Mouse (Mus musculus): Measurements from ENCODE around the gene Efemp2. TPM values are rescaled to one million over a fixed set of nuclear protein-coding genes. Genes with fewer than 3 reads are reported as not detected.

Efemp2 gene
- polyA plus RNA-seq, 1 experiment = 58.5 TPM

DNA sequence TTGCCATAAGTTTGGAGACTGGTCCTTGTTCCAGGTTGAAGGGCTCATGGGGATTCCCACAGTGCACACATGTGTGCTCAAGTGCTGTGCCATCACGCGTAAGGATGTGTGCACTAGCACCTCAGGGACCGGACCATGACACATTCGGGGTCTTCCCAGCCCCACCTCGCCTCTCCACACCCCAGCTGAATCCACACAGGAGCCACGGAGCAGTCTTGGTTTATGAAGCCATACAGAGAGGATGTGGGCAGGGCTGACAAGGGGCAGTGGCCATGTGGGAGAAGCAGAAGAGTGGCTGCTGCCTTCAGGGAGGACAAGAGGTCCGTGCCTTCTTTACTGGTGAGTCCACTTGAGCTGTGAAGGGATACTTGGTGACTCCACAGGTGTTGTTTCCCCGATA lies 8.7 kb upstream of the Efemp2 start:
- TF ChIP-seq CTCF (IDR thresholded peaks at IDR 0.05; ENCODE audit: borderline replicate concordance, extremely low read depth, insufficient read depth, insufficient read length) (no peak), POLR2A (IDR thresholded peaks at IDR 0.05; ENCODE audit: borderline replicate concordance, extremely low read depth, insufficient read depth, insufficient read length, poor library complexity, severe bottlenecking) (no peak)
- DNase-seq (ENCODE audit: low read depth) = no peak

DNA sequence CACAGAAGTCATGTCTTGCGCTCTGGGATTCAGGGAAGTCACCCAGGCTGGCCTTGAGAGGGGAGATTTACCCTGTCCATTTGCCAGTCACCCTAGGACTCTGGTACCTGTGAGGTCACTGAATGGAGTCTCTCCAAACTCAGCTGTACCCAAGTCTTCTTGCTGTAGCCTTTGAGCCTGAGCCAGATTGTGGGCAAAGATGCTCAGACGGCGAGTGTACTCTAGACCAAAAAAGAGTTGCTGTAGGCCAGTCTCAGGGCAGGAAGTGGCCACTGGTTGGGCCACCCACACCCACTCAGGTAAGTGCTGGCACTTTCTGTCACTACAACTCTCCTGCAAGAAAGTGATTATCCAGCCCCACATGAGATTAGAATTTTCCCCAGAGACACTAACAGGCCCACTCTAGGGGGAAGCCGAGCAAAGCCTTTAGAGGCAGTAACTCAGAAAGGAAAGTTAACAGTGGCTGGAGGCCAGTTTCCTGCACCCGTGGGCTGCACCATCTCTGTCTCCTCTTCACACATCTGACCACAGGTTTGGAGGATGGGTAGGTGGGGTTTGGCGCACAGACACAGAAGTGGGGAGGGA lies 6.7 kb upstream of the Efemp2 start:
- TF ChIP-seq POLR2A (IDR thresholded peaks at IDR 0.05; ENCODE audit: borderline replicate concordance, extremely low read depth, insufficient read depth, insufficient read length, poor library complexity, severe bottlenecking) (no peak), CTCF (IDR thresholded peaks at IDR 0.05; ENCODE audit: borderline replicate concordance, extremely low read depth, insufficient read depth, insufficient read length) (no peak)
- no peak for DNase-seq (ENCODE audit: low read depth)

DNA sequence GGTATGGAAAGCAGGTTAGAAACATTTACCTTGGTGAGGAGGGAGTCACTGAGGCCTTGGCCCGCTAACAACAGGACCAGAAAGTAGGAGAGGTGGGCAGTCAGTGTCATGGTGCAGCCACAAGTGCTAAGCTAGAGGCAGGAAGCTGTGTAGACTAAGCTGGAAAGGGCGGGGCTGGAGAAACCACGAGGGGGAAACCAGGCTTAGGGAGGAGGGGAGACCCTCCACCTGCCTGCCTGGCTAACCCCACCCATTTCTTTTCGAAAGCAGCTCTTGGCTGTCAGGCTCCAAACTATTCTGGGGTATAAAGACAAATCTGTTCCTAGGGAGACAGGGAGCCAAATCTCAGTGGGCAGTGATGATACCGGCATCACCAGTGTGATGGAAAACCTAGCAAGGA lies 5.4 kb upstream of the Efemp2 start, which contains the start of gene Ctsw:
Gene Ctsw (minus strand): TSS at position 134 of the 400 bp plus-strand sequence.
- no peak for TF ChIP-seq POLR2A (IDR thresholded peaks at IDR 0.05; ENCODE audit: borderline replicate concordance, extremely low read depth, insufficient read depth, insufficient read length, poor library complexity, severe bottlenecking)
- no peak for TF ChIP-seq CTCF (IDR thresholded peaks at IDR 0.05; ENCODE audit: borderline replicate concordance, extremely low read depth, insufficient read depth, insufficient read length)
- DNase-seq (ENCODE audit: low read depth) = no peak

DNA sequence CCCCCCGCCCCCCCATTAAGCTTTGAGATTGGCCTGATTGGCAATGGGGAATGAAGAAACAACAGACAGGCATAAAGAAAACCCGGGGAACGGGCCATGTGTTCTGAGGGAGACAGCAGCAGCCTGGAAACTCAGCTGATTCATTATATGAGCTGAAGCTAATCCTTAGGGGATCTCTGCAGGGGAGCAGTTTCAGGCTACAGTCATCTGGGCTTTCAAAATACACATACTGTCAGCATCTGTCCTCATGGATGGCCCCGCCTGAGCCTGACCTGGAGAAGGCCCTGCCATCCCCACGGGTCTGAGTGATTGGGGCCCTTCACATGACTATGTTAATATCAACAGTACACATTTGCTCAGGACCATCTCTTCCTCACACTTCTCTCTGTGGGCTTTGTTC lies 1.9 kb upstream of the Efemp2 start:
- DNase-seq (ENCODE audit: low read depth) = no peak
- TF ChIP-seq CTCF (IDR thresholded peaks at IDR 0.05; ENCODE audit: borderline replicate concordance, extremely low read depth, insufficient read depth, insufficient read length) (no peak), POLR2A (IDR thresholded peaks at IDR 0.05; ENCODE audit: borderline replicate concordance, extremely low read depth, insufficient read depth, insufficient read length, poor library complexity, severe bottlenecking) (no peak)

DNA sequence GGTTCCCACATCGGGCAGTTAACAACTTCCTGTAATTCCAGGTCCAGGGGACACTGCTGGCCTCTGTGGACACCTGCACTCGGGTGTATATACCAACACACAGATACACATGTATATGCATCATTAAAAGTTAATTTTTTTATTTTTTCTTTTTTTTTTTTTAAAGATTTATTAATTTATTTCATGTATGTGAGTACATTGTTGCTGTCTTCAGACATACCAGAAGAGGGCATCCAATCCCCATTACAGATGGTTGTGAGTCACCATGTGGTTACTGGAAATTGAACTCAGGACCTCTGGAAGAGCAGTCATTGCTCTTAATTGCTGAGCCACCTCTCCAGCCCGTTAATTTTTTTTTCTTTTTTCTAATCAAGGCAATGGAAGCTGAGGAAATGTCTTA lies 897 bp upstream of the Efemp2 start:
- no peak for DNase-seq (ENCODE audit: low read depth)
- TF ChIP-seq CTCF (IDR thresholded peaks at IDR 0.05; ENCODE audit: borderline replicate concordance, extremely low read depth, insufficient read depth, insufficient read length) (no peak), POLR2A (IDR thresholded peaks at IDR 0.05; ENCODE audit: borderline replicate concordance, extremely low read depth, insufficient read depth, insufficient read length, poor library complexity, severe bottlenecking) (no peak)

DNA sequence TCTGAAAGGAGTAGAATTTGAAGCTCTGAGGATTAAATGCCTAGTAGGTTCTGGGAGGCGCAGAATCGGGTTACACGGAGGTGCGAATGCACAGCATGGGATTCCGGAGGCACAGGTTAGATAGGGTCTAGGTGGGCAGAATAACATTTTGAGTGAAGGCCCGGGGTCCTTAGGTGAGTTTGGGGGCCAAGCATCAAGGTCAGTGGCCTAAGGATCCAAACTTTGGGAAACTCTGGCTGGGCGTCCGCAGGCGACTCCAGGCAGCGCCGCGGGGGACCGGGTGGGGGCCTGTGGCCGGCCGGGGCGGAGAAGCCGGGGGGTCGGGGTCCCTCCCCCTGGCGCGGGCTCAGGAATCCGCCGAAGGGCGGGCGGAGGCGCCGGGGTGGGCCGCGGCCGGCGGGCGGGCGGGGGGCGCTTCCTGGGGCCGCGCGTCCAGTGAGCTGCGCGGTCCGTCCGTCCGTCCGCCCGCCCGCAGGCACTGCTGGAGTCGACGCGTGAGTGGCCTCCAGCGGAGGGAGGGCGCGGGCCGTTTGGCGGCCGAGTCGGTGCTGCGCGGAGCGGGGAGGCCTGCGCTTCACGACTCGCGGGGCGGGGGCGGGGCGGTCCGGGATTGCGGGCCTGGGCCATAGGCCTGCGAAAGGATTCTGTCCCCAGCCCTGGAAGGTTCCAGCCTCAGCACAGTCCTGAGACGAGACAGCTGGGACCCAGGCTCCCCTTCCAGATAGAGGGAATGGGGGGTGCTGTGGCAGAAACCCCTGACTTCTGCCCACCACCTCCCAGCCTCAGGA lies 721 bp downstream of the Efemp2 start:
- peak; percentile 50 for DNase-seq (ENCODE audit: low read depth)
- TF ChIP-seq POLR2A (IDR thresholded peaks at IDR 0.05; ENCODE audit: borderline replicate concordance, extremely low read depth, insufficient read depth, insufficient read length, poor library complexity, severe bottlenecking) (no peak), CTCF (IDR thresholded peaks at IDR 0.05; ENCODE audit: borderline replicate concordance, extremely low read depth, insufficient read depth, insufficient read length) (no peak)

DNA sequence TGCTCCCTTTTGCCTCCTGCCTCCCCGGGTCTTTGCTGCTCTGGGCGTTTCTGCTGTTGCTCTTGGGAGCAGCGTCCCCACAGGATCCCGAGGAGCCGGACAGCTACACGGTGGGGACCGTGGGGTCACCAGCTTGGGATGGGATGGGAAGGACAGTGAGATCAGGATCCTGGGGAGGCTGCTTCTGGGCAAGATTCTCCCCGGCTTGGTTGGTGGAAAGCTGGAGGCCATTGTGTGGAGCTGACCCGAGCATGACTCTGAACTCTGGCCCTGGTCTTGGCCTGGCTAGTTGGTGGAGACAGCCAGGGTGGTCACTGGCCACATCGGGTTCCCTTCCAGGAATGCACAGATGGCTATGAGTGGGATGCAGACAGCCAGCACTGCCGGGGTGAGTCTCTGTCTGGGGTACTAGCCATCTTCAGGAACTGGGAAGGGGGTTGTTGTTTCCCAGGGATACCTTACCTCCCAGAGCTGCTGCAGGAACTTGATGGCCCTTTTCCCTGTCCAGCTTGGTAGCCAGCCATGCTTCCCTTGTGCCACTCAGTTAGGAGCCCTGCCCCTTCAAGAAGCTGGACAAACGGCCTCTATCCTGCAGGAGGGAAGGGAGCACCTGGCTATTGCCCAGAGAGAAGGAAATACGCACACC lies 1.4 kb downstream of the Efemp2 start:
- no peak for TF ChIP-seq CTCF (IDR thresholded peaks at IDR 0.05; ENCODE audit: borderline replicate concordance, extremely low read depth, insufficient read depth, insufficient read length)
- no peak for TF ChIP-seq POLR2A (IDR thresholded peaks at IDR 0.05; ENCODE audit: borderline replicate concordance, extremely low read depth, insufficient read depth, insufficient read length, poor library complexity, severe bottlenecking)
- DNase-seq (ENCODE audit: low read depth) = no peak

DNA sequence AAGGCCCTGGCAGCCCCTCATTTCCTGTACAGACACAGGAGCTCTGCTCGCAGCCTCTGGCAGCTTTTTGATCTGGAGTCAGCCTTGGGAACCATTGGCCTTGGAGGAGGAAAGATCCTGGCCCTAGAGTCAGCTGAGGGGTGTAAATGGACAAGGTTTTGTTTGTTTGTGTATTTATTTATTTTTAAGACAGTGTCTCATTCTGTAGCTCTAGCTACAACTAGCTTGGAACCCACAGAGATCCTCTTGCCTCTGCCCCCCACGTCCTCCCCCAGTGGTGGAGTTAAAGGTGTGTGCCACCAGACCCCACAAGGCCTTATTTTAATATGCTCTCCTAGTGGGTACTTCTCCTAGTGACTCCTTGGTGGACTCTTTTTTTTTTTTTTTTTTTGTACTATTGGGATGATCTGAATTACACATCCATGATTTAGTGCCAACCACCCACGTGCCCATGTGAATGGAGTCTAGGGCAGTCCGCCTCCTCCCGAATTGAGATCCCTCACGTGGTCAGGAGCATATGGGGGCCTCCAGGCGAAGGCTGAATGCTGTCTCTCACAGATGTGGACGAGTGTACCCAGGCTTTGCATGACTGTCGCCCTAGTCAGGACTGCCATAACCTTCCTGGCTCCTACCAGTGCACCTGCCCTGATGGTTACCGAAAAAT lies 3.4 kb downstream of the Efemp2 start:
- TF ChIP-seq POLR2A (IDR thresholded peaks at IDR 0.05; ENCODE audit: borderline replicate concordance, extremely low read depth, insufficient read depth, insufficient read length, poor library complexity, severe bottlenecking) (no peak), CTCF (IDR thresholded peaks at IDR 0.05; ENCODE audit: borderline replicate concordance, extremely low read depth, insufficient read depth, insufficient read length) (no peak)
- DNase-seq (ENCODE audit: low read depth) = no peak

DNA sequence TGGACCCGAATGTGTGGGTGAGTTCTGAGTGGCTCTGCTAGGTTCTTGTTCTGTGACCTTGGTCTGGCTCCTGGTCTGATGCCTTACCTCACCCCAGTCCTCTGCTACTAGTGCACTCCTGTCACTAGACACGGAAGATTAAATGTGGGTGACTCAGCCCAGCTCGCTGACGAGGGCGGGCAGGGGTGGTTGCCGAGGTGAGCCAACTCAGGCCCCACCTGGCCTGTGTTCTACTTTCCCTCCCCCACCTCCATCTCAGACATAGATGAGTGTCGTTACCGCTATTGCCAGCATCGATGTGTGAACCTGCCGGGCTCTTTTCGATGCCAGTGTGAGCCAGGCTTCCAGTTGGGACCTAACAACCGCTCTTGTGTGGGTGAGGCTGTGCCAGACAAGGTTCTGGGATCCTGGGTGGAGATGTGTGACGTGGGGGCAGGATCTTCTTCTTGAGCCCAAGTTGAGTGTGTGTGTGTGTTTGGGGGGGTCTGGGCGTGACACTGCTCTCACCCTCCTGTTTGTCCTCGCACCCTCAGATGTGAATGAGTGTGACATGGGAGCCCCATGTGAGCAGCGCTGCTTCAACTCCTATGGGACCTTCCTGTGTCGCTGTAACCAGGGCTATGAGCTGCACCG lies 4.0 kb downstream of the Efemp2 start:
- no peak for DNase-seq (ENCODE audit: low read depth)
- no peak for TF ChIP-seq CTCF (IDR thresholded peaks at IDR 0.05; ENCODE audit: borderline replicate concordance, extremely low read depth, insufficient read depth, insufficient read length)
- no peak for TF ChIP-seq POLR2A (IDR thresholded peaks at IDR 0.05; ENCODE audit: borderline replicate concordance, extremely low read depth, insufficient read depth, insufficient read length, poor library complexity, severe bottlenecking)

DNA sequence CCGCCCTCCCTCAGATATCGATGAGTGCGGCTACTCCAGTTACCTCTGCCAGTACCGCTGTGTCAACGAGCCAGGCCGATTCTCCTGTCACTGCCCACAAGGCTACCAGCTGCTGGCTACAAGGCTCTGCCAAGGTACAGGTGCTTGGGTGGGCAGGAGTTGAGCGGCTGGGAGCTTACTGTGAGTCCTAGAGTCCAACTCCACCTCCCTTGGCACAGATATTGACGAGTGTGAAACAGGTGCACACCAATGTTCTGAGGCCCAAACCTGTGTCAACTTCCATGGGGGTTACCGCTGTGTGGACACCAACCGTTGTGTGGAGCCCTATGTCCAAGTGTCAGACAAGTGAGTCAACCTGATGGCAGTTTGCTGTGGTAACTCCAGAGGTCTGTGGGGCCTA lies 6.3 kb downstream of the Efemp2 start:
- TF ChIP-seq POLR2A (IDR thresholded peaks at IDR 0.05; ENCODE audit: borderline replicate concordance, extremely low read depth, insufficient read depth, insufficient read length, poor library complexity, severe bottlenecking) (no peak), CTCF (IDR thresholded peaks at IDR 0.05; ENCODE audit: borderline replicate concordance, extremely low read depth, insufficient read depth, insufficient read length) (no peak)
- DNase-seq (ENCODE audit: low read depth) = no peak

DNA sequence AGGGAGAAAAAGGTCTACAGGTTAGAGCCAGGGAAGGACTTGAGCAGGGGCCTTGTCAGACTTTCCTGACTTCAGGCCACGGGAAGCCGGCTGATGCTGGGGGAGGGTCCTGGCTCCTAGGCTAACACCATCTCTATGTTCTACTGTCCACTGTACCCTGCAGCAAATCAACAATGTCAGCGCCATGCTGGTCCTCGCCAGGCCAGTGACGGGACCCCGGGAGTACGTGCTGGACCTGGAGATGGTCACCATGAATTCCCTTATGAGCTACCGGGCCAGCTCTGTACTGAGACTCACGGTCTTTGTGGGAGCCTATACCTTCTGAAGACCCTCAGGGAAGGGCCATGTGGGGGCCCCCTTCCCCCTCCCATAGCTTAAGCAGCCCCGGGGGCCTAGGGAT lies 7.6 kb downstream of the Efemp2 start:
- TF ChIP-seq POLR2A (IDR thresholded peaks at IDR 0.05; ENCODE audit: borderline replicate concordance, extremely low read depth, insufficient read depth, insufficient read length, poor library complexity, severe bottlenecking) (no peak), CTCF (IDR thresholded peaks at IDR 0.05; ENCODE audit: borderline replicate concordance, extremely low read depth, insufficient read depth, insufficient read length) (no peak)
- DNase-seq (ENCODE audit: low read depth) = no peak

Data from brain, embryonic 14.5 days (tissue).